Mouse (Mus musculus) limb, embryonic 11.5 days (tissue): ENCODE measurements around the gene Tnip1. TPM values are rescaled to one million over a fixed set of nuclear protein-coding genes. Genes with fewer than 3 reads are reported as not detected.

Source experiments
- ATAC-seq: fragments of 200-750 bp; cut with Nextera tagmentation; 2 replicates; pipeline ENCODE4 v1.8.0; 2017; ENCODE audit warnings: low read depth; ENCODE audit not compliant: insufficient number of reproducible peaks, low FRiP score, low TSS enrichment
- DNase-seq: peaks from one replicate; pipeline ENCODE4 v3.0.0-alpha.2; 2015; ENCODE audit warnings: low spot score
- H3K27ac ChIP-seq: fragments of 300-500 bp; sonication (generic); replicated peaks from 2 replicates; pipeline ENCODE4 v1.5.1; 2014; ENCODE audit warnings: low read depth, mild to moderate bottlenecking, low read length
- H3K27me3 ChIP-seq: fragments of 300-500 bp; sonication (generic); 2 replicates; pipeline ENCODE4 v1.6.1; 2014; ENCODE audit warnings: mild to moderate bottlenecking, low read length, mixed read lengths; ENCODE audit not compliant: control insufficient read depth, insufficient read depth
- H3K36me3 ChIP-seq: fragments of 300-500 bp; sonication (generic); 2 replicates; pipeline ENCODE4 v1.6.1; 2014; ENCODE audit warnings: mild to moderate bottlenecking, low read length, moderate library complexity, mixed read lengths; ENCODE audit not compliant: control insufficient read depth, insufficient read depth
- H3K4me1 ChIP-seq: fragments of 300-500 bp; sonication (generic); 2 replicates; pipeline ENCODE4 v1.6.1; 2014; ENCODE audit warnings: low read length, mixed read lengths; ENCODE audit not compliant: control insufficient read depth, insufficient read depth
- H3K4me2 ChIP-seq: fragments of 300-500 bp; sonication (generic); 2 replicates; pipeline ENCODE4 v1.6.1; 2014; ENCODE audit warnings: low read depth, mild to moderate bottlenecking, moderate library complexity; ENCODE audit not compliant: severe bottlenecking
- H3K4me3 ChIP-seq: fragments of 300-500 bp; sonication (generic); 2 replicates; pipeline ENCODE4 v1.5.1; 2014; ENCODE audit warnings: low read depth, low read length
- H3K9ac ChIP-seq: fragments of 300-500 bp; sonication (generic); 2 replicates; pipeline ENCODE4 v1.6.1; 2014; ENCODE audit warnings: mild to moderate bottlenecking, low read length
- H3K9me3 ChIP-seq: fragments of 300-500 bp; sonication (generic); 2 replicates; pipeline ENCODE4 v1.6.1; 2016; ENCODE audit warnings: low read length; ENCODE audit not compliant: control insufficient read depth
- WGBS: fragments of 180-500 bp; shearing (Covaris S2); extraction: QIAGEN DNeasy Blood & Tissue Kit; methylation state at CpG from one replicate; pipeline ENCODE4 v1.1.7; 2014; 5-methylcytosine and 5-hydroxymethylcytosine counted together
- polyA plus RNA-seq: library from polyadenylated mRNA; unstranded; fragments of >200 nt; fragmentation: Nextera tagmentation; extraction: Ambion mirVana; gene quantifications from 2 replicates; pipeline ENCODE4 v1.2.1, GENCODE M21; 2014

Gene Tnip1
- polyA plus RNA-seq, 1 experiment from 2014 or later = 13.4 TPM

- Histone ChIP-seq H3K27ac (no peak overlapping the region), H3K4me1 (0 out of 2 replicates have a peak, but pooled peaks cover 4% of the 10 kb centered on the region), H3K9me3 (no peaks in the 10 kb centered on the region), H3K9ac (no peak overlapping the region), H3K27me3 (no peaks in the 10 kb centered on the region), H3K4me3 (no peak overlapping the region), H3K36me3 (peaks cover under 1% of the 10 kb centered on the region; the same call in 1 of the 2 replicates), H3K4me2 (no peak overlapping the region)
- ATAC-seq (no peak), DNase-seq (no peak)
- 94% methylated on average over 2 of the region's 2 CpGs for WGBS
Measured at GRCm38 (mm10) chr11:54976351-54976750, 13.6 kb upstream of the Tnip1 start.

GRCm38 (mm10) chr11:54975756-54976155, 13.0 kb upstream of the Tnip1 start:
- 90% methylated on average over 2 of the region's 2 CpGs for WGBS
- H3K27me3 ChIP-seq = no peaks in the 10 kb centered on the region
- no peaks in the 10 kb centered on the region for H3K9me3 ChIP-seq
- H3K4me1 ChIP-seq = 0 out of 2 replicates have a peak, but pooled peaks cover 4% of the 10 kb centered on the region
- no peak overlapping the region for H3K27ac ChIP-seq
- no peak overlapping the region for H3K9ac ChIP-seq
- no peaks in the 10 kb centered on the region for H3K36me3 ChIP-seq
- H3K4me3 ChIP-seq = no peak overlapping the region
- no peak for ATAC-seq
- H3K4me2 ChIP-seq = no peak overlapping the region
- DNase-seq = no peak

GRCm38 (mm10) chr11:54975340-54975739, 12.6 kb upstream of the Tnip1 start:
- Histone ChIP-seq H3K27me3 (no peaks in the 10 kb centered on the region), H3K27ac (no peak overlapping the region), H3K4me2 (no peak overlapping the region), H3K9ac (no peak overlapping the region), H3K4me1 (0 out of 2 replicates have a peak, but pooled peaks cover 4% of the 10 kb centered on the region), H3K36me3 (no peaks in the 10 kb centered on the region), H3K9me3 (no peaks in the 10 kb centered on the region), H3K4me3 (no peak overlapping the region)
- DNase-seq = no peak
- WGBS = 90% methylated on average over 5 of the region's 5 CpGs
- no peak for ATAC-seq

DNA sequence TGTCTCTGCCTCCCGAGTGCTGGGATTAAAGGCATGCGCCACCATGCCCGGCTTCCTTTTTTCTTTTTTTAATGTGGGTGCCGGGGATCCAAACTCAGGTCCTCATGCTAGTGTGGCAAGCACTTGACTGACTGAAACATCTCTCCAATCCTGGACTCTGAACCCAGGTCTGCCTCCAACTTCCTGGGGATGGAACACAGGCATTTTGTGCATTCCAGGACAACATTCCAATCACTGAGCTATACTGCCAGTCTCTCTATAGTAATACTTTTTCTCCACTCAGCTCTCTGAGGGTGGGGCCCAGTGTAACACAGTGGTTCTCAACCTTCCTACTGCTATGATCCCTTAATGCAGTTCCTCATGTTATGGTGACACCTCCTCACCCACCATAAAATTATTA, 11.9 kb upstream of the Tnip1 start:
- 82% methylated on average over 4 of the region's 4 CpGs for WGBS
- no peak for ATAC-seq

DNA sequence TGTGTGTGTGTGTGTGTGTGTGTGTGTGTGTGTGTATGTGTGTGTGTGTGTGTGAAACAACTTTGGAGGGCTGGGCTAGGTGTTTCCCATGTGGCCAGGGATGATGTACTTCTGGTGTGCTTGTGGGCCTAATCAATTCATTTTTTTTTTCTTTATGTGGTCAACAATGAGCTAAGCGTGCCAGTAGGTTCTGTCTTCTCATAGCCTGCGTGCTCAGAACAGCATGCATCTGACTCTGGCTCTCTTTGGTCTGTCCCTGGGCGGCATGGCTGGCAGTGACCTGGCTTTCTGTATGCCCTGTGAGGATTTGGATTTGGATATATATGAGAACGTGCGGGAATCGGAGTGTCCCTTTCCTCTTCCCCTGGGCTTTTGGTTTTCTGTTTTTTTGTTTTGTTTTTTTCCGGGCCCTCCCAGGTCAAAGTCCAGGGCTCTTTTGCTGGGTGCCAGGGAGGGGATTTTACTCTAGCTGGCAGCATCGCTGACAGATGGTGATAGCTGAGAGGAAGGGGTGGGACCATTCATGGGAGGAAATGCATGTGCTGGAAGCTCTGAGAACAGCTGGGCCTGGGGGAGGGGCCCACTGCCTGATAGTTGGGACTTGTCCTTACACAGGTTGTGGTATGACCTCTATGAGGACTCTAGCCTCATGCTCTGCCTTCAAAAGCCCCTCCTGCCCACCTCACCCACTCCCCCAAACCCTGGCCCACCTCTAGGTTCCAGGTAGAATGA, 10.9 kb upstream of the Tnip1 start:
- Histone ChIP-seq H3K36me3 (no peaks in the 10 kb centered on the region), H3K4me3 (no peak overlapping the region), H3K9me3 (no peaks in the 10 kb centered on the region), H3K4me1 (0 out of 2 replicates have a peak, but pooled peaks cover 4% of the 10 kb centered on the region), H3K9ac (no peak overlapping the region), H3K27me3 (no peaks in the 10 kb centered on the region), H3K27ac (no peak overlapping the region), H3K4me2 (no peak overlapping the region)
- ATAC-seq = no peak
- WGBS = 69% methylated on average over 8 of the region's 8 CpGs
- DNase-seq = peak; percentile 29

More for the DNA sequence above, 11.9 kb upstream of the Tnip1 start:
- H3K27ac ChIP-seq = no peak overlapping the region
- H3K4me1 ChIP-seq = 0 out of 2 replicates have a peak, but pooled peaks cover 4% of the 10 kb centered on the region
- H3K36me3 ChIP-seq = no peaks in the 10 kb centered on the region
- no peak for DNase-seq
- no peaks in the 10 kb centered on the region for H3K9me3 ChIP-seq
- no peaks in the 10 kb centered on the region for H3K27me3 ChIP-seq
- H3K9ac ChIP-seq = no peak overlapping the region
- no peak overlapping the region for H3K4me3 ChIP-seq
- no peak overlapping the region for H3K4me2 ChIP-seq

DNA sequence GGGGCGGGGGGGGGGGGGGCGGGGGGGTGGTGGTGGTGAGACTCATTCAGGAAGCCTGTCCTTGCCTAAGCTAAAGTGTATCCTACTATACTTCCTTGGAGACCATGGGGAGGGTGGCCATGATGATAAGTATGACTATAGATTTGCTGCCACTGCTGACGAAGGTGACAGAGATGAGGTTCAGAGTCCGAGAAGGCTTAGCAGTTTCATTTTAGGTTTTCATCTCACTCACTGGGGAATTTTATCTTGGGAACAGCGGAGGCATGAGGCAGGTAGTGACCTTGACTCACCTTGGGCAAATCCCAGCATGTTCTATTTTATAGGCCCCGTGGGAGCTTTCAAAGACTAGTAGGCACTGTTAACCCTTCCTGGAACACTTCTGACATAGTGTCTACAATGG, 10.1 kb upstream of the Tnip1 start:
- Histone ChIP-seq H3K27me3 (no peaks in the 10 kb centered on the region), H3K9ac (no peak overlapping the region), H3K4me1 (0 out of 2 replicates have a peak, but pooled peaks cover 4% of the 10 kb centered on the region), H3K9me3 (no peaks in the 10 kb centered on the region), H3K36me3 (no peaks in the 10 kb centered on the region), H3K4me3 (no peak overlapping the region), H3K4me2 (no peak overlapping the region), H3K27ac (no peak overlapping the region)
- WGBS = 74% methylated on average over 4 of the region's 6 CpGs
- ATAC-seq (no peak), DNase-seq (no peak)

DNA sequence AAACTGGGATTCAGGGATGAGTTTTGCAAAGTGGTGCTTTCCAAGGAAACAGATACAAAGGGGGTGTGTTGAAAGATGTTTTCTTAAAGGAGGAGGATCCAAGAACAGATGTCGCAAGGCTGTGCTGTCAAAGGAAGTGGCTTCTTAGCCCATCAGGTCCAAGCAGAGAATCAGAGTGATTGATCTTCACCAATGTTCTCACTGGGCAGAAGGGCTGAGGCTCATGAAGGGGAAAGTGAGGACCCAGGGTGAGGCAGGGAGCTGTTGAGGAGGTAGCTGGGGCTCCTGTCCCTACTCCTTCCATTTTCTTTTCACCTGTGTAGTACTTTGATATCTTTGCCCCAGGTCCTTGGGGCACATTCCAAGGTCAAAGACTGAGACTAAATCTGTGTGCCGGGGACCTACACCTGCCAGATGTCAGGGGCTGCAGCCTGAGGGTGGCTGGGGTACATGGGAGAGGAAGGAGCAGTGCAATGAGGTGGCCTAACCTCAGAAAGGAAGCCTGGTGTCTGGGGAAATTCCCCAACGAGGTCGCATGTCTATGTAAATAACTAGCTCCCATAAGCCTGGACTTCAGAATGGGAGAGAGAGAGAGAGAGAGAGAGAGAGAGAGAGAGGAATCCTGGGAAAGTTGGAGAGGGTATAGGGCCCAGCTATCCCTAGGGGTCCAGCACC, 9.5 kb upstream of the Tnip1 start:
- H3K27ac ChIP-seq = no peak overlapping the region
- H3K27me3 ChIP-seq = no peaks in the 10 kb centered on the region
- 70% methylated on average over 4 of the region's 4 CpGs for WGBS
- H3K4me1 ChIP-seq = 0 out of 2 replicates have a peak, but pooled peaks cover 4% of the 10 kb centered on the region
- no peak overlapping the region for H3K9ac ChIP-seq
- H3K9me3 ChIP-seq = no peaks in the 10 kb centered on the region
- DNase-seq = no peak
- no peak overlapping the region for H3K4me3 ChIP-seq
- no peaks in the 10 kb centered on the region for H3K36me3 ChIP-seq
- no peak overlapping the region for H3K4me2 ChIP-seq
- ATAC-seq = no peak

- no peak overlapping the region for H3K4me3 ChIP-seq
- H3K36me3 ChIP-seq = no peaks in the 10 kb centered on the region
- H3K27ac ChIP-seq = no peak overlapping the region
- no peaks in the 10 kb centered on the region for H3K27me3 ChIP-seq
- DNase-seq (no peak), ATAC-seq (no peak)
- 73% methylated on average over 8 of the region's 8 CpGs for WGBS
- no peak overlapping the region for H3K4me2 ChIP-seq
- H3K9me3 ChIP-seq = no peaks in the 10 kb centered on the region
- 0 out of 2 replicates have a peak, but pooled peaks cover 4% of the 10 kb centered on the region for H3K4me1 ChIP-seq
- H3K9ac ChIP-seq = no peak overlapping the region
Measured at GRCm38 (mm10) chr11:54971365-54972048, 8.8 kb upstream of the Tnip1 start.
